Mouse (Mus musculus) embryonic facial prominence, embryonic 13.5 days (tissue): ENCODE results near the gene Lrrc74b. TPM values are rescaled to one million over a fixed set of nuclear protein-coding genes. Genes with fewer than 3 reads are reported as not detected.

ENCODE experiments used
- ATAC-seq: fragments of 200-750 bp; cut with Nextera tagmentation; 2 replicates; pipeline ENCODE4 v1.8.0; 2017; ENCODE audit warnings: low read depth; ENCODE audit not compliant: insufficient number of reproducible peaks, insufficient read depth, low FRiP score, low TSS enrichment
- H3K27ac ChIP-seq: fragments of 300-500 bp; sonication (generic); 2 replicates; pipeline ENCODE4 v1.5.1; 2015; ENCODE audit warnings: moderate library complexity, mild to moderate bottlenecking, inconsistent platforms
- H3K27me3 ChIP-seq: fragments of 300-500 bp; sonication (generic); 2 replicates; pipeline ENCODE4 v1.6.1; 2015; ENCODE audit warnings: mild to moderate bottlenecking, inconsistent platforms
- H3K36me3 ChIP-seq: fragments of 300-500 bp; sonication (generic); 2 replicates; pipeline ENCODE4 v1.6.1; 2015; ENCODE audit warnings: mild to moderate bottlenecking, inconsistent platforms
- H3K4me1 ChIP-seq: fragments of 300-500 bp; sonication (generic); 2 replicates; pipeline ENCODE4 v1.6.1; 2015; ENCODE audit warnings: inconsistent platforms
- H3K4me2 ChIP-seq: fragments of 300-500 bp; sonication (generic); 2 replicates; pipeline ENCODE4 v1.6.1; 2015; ENCODE audit warnings: moderate library complexity, mild to moderate bottlenecking, inconsistent platforms
- H3K4me3 ChIP-seq: fragments of 300-500 bp; sonication (generic); 2 replicates; pipeline ENCODE4 v1.5.1; 2015; ENCODE audit warnings: mild to moderate bottlenecking, inconsistent platforms
- H3K9ac ChIP-seq: fragments of 300-500 bp; sonication (generic); 2 replicates; pipeline ENCODE4 v1.6.1; 2015; ENCODE audit warnings: mild to moderate bottlenecking, inconsistent platforms
- H3K9me3 ChIP-seq: fragments of 300-500 bp; sonication (generic); 2 replicates; pipeline ENCODE4 v1.6.1; 2016; ENCODE audit warnings: inconsistent platforms
- WGBS: fragments of 180-500 bp; shearing (Covaris S2); methylation state at CpG from one replicate; pipeline ENCODE4 v1.1.7; 2015; ENCODE audit warnings: mixed read lengths; 5-methylcytosine and 5-hydroxymethylcytosine counted together
- polyA plus RNA-seq: library from polyadenylated mRNA; unstranded; fragments of >200 nt; fragmentation: Nextera tagmentation; extraction: Ambion mirVana; gene quantifications from 2 replicates; pipeline ENCODE4 v1.2.1, GENCODE M21; 2015

The Lrrc74b gene
- polyA plus RNA-seq, 1 experiment from 2014 or later, result not detected

DNA sequence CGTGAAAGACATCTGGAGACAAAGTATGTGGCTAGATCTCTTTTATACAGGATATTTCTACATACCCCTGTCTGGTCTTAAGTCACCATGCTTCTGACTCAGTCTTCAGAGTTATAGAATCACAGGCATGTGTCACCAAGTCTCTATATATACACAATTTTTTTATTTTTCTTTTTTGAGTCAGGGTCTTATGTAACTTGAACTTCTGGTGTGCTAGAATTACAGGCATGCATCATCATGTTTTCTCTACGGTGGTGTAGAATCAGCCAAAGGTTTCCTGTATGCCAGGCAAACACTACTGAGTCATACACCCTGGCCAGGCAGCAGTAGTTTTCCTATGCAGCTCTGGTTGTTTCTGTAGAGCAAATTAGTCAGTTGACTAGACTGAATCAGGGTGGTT is 18.4 kb downstream of the Lrrc74b start:
- Histone ChIP-seq H3K4me2 (no peak overlapping the region), H3K4me1 (no peaks in the 10 kb centered on the region), H3K27ac (no peak overlapping the region), H3K9me3 (no peaks in the 10 kb centered on the region; the same call in 1 of the 2 replicates), H3K4me3 (no peak overlapping the region), H3K9ac (no peak overlapping the region), H3K36me3 (no peaks in the 10 kb centered on the region), H3K27me3 (peaks cover 6% of the 10 kb centered on the region; the same call in 1 of the 2 replicates)
- 56% methylated on average over 2 of the region's 2 CpGs for WGBS
- no peak for ATAC-seq

DNA sequence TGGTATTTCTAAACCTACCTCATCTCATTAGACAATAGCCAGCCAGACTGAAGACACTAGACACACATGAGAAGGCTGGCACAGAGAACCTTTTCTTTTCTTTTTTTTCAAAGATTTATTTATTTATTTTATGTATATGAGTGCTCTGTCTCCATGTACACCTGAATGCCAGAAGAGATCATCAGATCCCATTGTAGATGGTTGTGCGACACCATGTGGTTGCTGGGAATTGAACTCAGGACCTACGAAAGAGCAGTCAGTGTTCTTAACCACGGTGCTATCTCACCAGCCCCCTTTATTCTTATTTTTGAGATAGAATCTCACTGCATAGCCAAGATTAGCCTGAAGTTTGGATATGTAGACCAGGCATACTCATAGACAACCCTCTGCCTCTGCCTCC is 24.5 kb downstream of the Lrrc74b start:
- Histone ChIP-seq H3K36me3 (no peaks in the 10 kb centered on the region), H3K4me1 (peaks cover 5% of the 10 kb centered on the region), H3K9me3 (no peaks in the 10 kb centered on the region), H3K9ac (no peak overlapping the region), H3K4me2 (no peak overlapping the region), H3K27ac (no peak overlapping the region), H3K27me3 (0 out of 2 replicates have a peak, but pooled peaks cover 4% of the 10 kb centered on the region), H3K4me3 (no peak overlapping the region)
- no peak for ATAC-seq
- WGBS, result 90% methylated on average over 3 of the region's 3 CpGs

DNA sequence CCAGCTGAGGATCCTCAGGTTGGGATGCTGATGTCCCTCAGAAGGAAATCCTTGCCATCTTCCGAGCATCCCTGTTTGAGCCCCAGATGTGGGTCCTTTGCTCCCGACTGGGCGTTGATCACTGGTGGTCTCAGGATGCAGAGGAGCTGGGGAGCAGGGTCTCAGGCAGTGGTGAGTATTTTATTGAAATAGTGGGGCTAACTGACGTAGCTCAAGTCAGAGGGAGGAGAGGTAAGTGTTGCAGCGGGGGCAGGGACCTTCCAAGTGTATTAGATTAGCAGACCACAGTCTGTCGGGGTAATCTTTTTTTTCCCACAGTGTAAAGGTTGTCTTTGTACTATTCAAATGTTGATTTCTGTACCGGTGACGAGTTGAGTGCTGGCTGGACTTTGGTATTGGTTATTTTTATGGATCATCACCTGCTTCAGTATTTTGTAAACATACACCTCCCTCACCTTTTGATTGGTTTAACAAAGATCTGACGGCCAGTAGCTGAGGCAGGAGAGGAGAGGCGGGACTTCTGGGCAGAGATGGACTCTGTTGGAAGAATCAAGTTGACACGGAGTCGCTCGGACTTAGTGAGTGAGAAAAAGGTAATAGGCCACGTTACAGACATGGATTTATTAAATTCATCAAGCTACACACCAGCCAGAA is 28.2 kb downstream of the Lrrc74b start:
- ATAC-seq, result no peak
- Histone ChIP-seq H3K4me1 (peaks cover 15% of the 10 kb centered on the region), H3K9me3 (no peaks in the 10 kb centered on the region), H3K36me3 (peaks cover 13% of the 10 kb centered on the region), H3K4me2 (no peak overlapping the region), H3K4me3 (no peak overlapping the region), H3K27me3 (no peaks in the 10 kb centered on the region), H3K27ac (no peak overlapping the region), H3K9ac (no peak overlapping the region)
- 74% methylated on average over 14 of the region's 14 CpGs for WGBS

DNA sequence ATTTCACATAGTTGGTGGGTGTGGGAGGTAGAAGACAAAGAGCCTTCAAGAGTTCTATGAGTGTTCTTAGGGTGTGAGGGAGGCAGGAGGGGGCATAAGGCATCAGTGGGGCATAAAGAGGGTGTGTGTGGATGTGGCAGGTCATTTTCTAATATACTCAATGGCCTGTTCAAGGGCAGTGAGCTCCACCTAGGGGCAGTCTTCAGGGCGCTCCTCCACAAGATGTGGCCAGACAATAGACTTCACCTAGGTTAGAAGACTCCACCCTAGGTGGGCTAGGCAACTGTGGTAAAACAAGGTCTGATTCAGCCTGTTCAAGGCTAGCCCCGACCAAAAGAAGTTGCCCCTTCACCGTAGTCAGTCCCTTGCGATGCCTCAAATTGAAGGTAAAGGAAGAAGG is 28.8 kb downstream of the Lrrc74b start:
- H3K4me3 ChIP-seq, result no peak overlapping the region
- ATAC-seq, result no peak
- H3K27me3 ChIP-seq, result no peaks in the 10 kb centered on the region
- H3K9me3 ChIP-seq, result no peaks in the 10 kb centered on the region
- H3K4me1 ChIP-seq, result peaks cover 15% of the 10 kb centered on the region
- 58% methylated on average over 4 of the region's 4 CpGs for WGBS
- H3K27ac ChIP-seq, result no peak overlapping the region
- H3K4me2 ChIP-seq, result 0 out of 2 replicates have a peak overlapping the region, but pooled peaks have one; percentile 76
- peaks cover 19% of the 10 kb centered on the region for H3K36me3 ChIP-seq
- no peak overlapping the region for H3K9ac ChIP-seq

DNA sequence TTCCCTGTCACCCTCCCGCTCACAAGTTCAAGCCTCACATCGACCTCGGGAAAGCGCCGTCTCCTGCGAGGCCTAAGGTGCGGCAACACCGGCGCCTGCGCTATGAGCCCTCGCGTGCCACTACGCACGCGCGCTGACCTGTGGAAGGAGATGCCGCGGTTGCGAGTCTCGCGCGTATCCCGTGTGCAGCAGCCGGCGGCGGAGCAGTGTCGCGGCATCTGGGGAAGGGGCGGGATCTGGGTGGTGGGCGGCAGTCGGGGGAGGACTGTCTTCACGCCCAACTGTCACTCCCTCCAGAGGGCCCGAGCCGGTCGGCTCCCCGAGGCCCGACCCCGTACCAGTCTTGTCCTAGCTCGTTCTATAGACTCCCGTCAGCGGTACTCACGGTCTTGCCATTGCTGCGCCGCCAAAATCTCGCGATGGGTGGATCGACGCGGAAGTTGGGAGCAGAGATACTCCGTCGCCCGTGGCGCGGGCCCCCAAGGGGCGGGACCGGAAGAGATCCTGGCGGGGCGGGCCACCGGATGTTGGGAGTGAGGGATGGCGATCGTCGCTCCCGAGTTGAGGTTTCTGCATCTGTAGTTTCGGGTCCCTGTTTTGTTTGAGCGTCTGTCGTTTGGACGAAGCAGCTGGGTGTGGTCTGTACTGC is 30.3 kb downstream of the Lrrc74b start, which contains the start of gene Thap7:
Thap7 (minus strand) TSS at position 497 of the 649 bp plus-strand sequence.
- ATAC-seq, result peak; percentile 93

DNA sequence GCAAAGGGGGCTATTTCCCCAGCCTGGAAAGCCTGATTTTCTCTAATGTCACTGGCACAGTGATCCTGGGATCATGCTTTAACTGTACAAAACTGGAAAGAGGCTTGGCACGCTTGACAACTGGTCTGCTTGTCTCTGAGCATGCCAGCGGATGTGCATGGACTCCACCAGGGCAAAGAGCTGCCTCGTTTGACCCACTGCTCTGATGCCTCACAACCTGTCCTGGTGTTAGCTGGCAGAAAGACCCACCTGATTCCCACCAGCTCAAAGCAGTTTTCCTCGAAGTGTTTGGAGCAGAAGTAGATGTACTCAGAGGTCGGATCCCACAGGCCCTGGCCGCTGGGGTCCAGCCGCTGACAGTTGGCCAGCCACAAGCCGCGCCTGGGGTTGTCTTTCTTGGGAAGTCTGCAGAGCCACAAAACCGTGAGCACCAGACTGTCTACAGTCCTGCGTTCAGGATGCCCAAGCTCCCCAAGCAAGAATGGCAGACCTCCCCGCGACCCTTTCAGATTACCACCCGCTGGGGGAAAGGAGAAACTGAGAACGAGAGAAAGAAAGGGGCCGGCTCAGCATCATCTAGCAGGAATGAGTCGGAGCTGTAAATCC is 31.0 kb downstream of the Lrrc74b start:
- Histone ChIP-seq H3K4me1 (peaks cover 15% of the 10 kb centered on the region), H3K36me3 (peaks cover 40% of the 10 kb centered on the region), H3K4me2 (peak overlapping the region; percentile 76), H3K9ac (peak overlapping the region; percentile 86), H3K27ac (peak overlapping the region; percentile 97), H3K27me3 (no peaks in the 10 kb centered on the region), H3K4me3 (peak overlapping the region; percentile 64), H3K9me3 (no peaks in the 10 kb centered on the region)
- 16% methylated on average over 17 of the region's 17 CpGs for WGBS
- no peak for ATAC-seq

More for the DNA sequence above, 30.3 kb downstream of the Lrrc74b start, which contains the start of gene Thap7:
- H3K36me3 ChIP-seq, result peaks cover 34% of the 10 kb centered on the region
- H3K9ac ChIP-seq, result peak within 1 kb of the TSS; percentile 86
- H3K9me3 ChIP-seq, result no peaks in the 10 kb centered on the region
- H3K4me1 ChIP-seq, result peaks cover 15% of the 10 kb centered on the region
- H3K27ac ChIP-seq, result peak within 1 kb of the TSS; percentile 97
- under 1% methylated on average over 67 of the region's 67 CpGs for WGBS
- no peaks in the 10 kb centered on the region for H3K27me3 ChIP-seq
- H3K4me3 ChIP-seq, result peak within 1 kb of the TSS; percentile 64
- peak within 1 kb of the TSS; percentile 76 for H3K4me2 ChIP-seq

DNA sequence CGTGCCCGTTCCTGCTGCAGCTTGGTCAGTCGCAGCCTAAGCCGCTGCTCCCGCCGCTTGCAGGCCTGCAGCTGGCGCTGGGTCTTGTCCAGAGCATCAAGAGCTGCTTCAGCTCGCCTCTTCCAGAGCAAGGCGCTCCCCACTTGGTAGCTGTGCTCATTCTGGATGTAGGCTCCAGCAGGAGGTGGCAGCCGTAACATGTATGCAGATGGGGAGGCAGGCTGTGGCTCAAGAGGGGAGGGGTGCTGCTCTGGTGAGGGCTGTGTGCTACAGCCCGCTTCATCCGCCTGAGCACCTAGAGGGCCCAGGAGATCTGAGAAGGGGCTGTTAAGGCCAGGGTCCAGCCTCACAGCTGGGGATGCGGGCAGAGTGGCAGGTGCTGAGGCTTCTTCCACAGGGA is 32.8 kb downstream of the Lrrc74b start:
- Histone ChIP-seq H3K4me1 (peaks cover 15% of the 10 kb centered on the region), H3K9ac (0 out of 2 replicates have a peak overlapping the region, but pooled peaks have one; percentile 17), H3K9me3 (no peaks in the 10 kb centered on the region), H3K27me3 (no peaks in the 10 kb centered on the region), H3K4me2 (no peak overlapping the region), H3K27ac (no peak overlapping the region), H3K36me3 (peaks cover 56% of the 10 kb centered on the region), H3K4me3 (no peak overlapping the region)
- no peak for ATAC-seq
- WGBS, result 87% methylated on average over 13 of the region's 13 CpGs

DNA sequence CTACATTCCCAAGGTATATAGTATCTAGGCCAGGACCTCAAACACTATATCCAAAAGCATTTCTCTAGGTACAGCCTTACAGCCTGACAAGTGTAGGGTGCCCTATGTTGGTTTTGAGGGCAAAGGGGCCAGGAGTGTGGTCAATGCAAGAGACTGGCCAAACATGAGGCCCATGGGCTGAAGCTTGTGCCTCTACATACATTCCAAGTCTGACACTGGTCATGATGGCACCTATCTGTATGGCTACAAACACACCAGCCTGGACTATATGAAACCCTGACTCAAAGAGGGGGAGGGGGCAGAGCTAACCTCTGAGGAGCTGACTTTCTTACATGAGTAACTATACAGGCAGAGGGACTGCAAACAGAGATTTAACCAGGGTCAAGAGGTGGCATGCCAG is 33.4 kb downstream of the Lrrc74b start:
- H3K36me3 ChIP-seq, result peaks cover 63% of the 10 kb centered on the region
- H3K4me1 ChIP-seq, result peaks cover 15% of the 10 kb centered on the region
- no peaks in the 10 kb centered on the region for H3K27me3 ChIP-seq
- no peak for ATAC-seq
- H3K4me3 ChIP-seq, result no peak overlapping the region
- H3K9me3 ChIP-seq, result no peaks in the 10 kb centered on the region
- no peak overlapping the region for H3K27ac ChIP-seq
- no peak overlapping the region for H3K4me2 ChIP-seq
- no peak overlapping the region for H3K9ac ChIP-seq

DNA sequence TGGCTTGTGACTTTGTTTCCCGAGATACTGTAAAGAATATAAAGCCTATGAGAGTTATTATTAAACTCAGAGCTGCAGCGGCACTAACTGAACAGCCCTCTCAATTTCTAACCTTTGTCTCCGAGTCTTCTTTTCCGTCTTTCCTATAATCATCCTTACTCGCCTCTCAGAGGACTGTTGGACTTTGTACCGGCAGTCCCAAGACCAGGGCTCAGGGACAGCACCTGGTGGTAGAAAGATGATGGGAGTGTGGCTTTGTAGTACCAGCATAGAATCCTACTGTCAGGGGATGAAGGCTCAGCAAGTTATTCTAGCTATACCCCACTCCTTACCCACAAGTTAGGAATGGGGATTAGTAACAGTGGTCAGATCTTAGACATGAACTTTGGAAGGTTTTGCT is 34.8 kb downstream of the Lrrc74b start:
- H3K36me3 ChIP-seq, result peaks cover 77% of the 10 kb centered on the region
- H3K9me3 ChIP-seq, result no peaks in the 10 kb centered on the region
- no peaks in the 10 kb centered on the region for H3K27me3 ChIP-seq
- H3K9ac ChIP-seq, result no peak overlapping the region
- peaks cover 8% of the 10 kb centered on the region for H3K4me1 ChIP-seq
- 89% methylated on average over 6 of the region's 6 CpGs for WGBS
- no peak for ATAC-seq
- no peak overlapping the region for H3K27ac ChIP-seq
- no peak overlapping the region for H3K4me3 ChIP-seq
- no peak overlapping the region for H3K4me2 ChIP-seq

DNA sequence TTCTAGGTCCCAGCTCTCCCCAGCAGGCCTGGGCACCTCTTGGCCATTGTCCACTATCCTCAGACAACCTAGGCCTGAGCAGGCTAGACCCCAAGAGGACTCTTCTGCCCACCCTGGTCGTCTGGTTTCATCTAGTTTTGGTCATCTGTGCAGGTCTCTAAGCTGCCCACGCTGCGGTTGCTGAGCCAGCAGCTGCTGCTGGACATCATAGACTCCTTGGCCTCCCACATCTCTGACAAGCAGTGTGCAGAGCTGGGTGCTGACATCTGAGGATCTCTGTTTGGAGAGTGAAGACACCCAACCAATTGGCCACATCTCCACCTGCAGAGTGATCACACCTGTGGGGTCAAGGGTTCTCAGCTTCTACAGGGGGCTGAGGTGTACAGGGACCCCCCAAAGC is 35.5 kb downstream of the Lrrc74b start:
- Histone ChIP-seq H3K4me2 (no peak overlapping the region), H3K4me3 (no peak overlapping the region), H3K27me3 (no peaks in the 10 kb centered on the region), H3K9me3 (no peaks in the 10 kb centered on the region), H3K4me1 (peaks cover 8% of the 10 kb centered on the region), H3K27ac (no peak overlapping the region), H3K9ac (no peak overlapping the region), H3K36me3 (peaks cover 84% of the 10 kb centered on the region)
- 85% methylated on average over 3 of the region's 3 CpGs for WGBS
- no peak for ATAC-seq

DNA sequence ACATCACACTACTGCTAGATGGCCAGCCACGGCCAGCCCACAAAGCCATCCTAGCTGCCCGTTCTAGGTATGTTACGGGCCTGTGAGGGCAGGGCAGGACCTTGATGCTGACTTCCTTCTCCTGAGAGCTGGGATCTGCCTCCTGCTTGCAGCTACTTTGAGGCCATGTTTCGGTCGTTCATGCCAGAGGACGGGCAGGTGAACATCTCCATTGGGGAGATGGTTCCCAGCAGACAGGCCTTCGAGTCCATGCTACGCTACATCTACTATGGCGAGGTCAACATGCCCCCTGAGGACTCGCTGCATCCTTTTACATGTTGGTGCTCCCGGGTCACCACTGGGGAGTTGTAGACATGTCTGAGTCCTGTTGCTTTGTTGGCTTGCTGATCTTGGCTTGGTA is 36.9 kb downstream of the Lrrc74b start:
- no peak for ATAC-seq

DNA sequence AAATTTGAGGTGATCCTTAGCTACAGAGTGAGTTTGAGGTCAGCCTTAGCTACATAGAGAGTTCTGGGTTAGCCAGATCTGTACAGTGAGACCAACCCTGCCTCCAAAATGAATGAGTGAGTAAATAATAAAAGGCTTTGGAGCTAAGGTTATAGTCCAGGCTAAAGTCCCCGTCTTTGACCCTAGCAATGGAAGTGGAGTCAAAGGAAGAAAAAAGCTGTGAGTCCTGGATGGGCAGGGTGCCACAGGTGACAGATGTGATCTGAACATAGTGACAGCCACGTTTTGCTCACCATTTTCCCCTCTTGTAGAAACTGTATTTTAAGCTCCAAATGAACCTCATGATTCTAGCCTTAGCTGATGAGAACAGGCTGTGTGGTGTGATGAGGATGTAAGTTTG is 42.1 kb downstream of the Lrrc74b start:
- no peaks in the 10 kb centered on the region for H3K4me1 ChIP-seq
- H3K4me3 ChIP-seq, result no peak overlapping the region
- H3K4me2 ChIP-seq, result no peak overlapping the region
- no peaks in the 10 kb centered on the region for H3K27me3 ChIP-seq
- WGBS, result 87% methylated on average over 2 of the region's 2 CpGs
- H3K9ac ChIP-seq, result no peak overlapping the region
- no peak overlapping the region for H3K27ac ChIP-seq
- peaks cover 98% of the 10 kb centered on the region for H3K36me3 ChIP-seq
- no peaks in the 10 kb centered on the region for H3K9me3 ChIP-seq
- ATAC-seq, result no peak

More for the DNA sequence above, 36.9 kb downstream of the Lrrc74b start:
- H3K4me1 ChIP-seq, result no peaks in the 10 kb centered on the region
- H3K27me3 ChIP-seq, result no peaks in the 10 kb centered on the region
- H3K4me2 ChIP-seq, result no peak overlapping the region
- H3K9me3 ChIP-seq, result no peaks in the 10 kb centered on the region
- H3K4me3 ChIP-seq, result no peak overlapping the region
- H3K27ac ChIP-seq, result no peak overlapping the region
- no peak overlapping the region for H3K9ac ChIP-seq
- peaks cover 97% of the 10 kb centered on the region for H3K36me3 ChIP-seq
- WGBS, result 94% methylated on average over 11 of the region's 11 CpGs
